Mouse (Mus musculus): ENCODE measurements around the gene Gm11639. TPM values are rescaled to one million over a fixed set of nuclear protein-coding genes. Genes with fewer than 3 reads are reported as not detected.

Gm11639 gene
- polyA plus RNA-seq, 1 experiment = not detected

- H3K27me3 ChIP-seq (ENCODE audit: control insufficient read depth, insufficient read depth, insufficient read length) = no peaks in the 10 kb centered on the region
- no peak for TF ChIP-seq CTCF (IDR thresholded peaks at IDR 0.05; ENCODE audit: control insufficient read depth, insufficient read depth, insufficient read length)
- TF ChIP-seq FOSL1 (IDR thresholded peaks at IDR 0.05; ENCODE audit: insufficient read depth, low read length, poor library complexity, severe bottlenecking) = no peak
- no peak for TF ChIP-seq MAX (IDR thresholded peaks at IDR 0.05)
- TF ChIP-seq USF1 (IDR thresholded peaks at IDR 0.05; ENCODE audit: low read depth) = no peak
- no peak for TF ChIP-seq CEBPB (IDR thresholded peaks at IDR 0.05; ENCODE audit: low read depth)
- TF ChIP-seq MYOG (IDR thresholded peaks at IDR 0.05; ENCODE audit: control insufficient read depth, extremely low read depth, insufficient read length) = no peak
- no peak for TF ChIP-seq MYOD1 (IDR thresholded peaks at IDR 0.05; ENCODE audit: control insufficient read depth, insufficient read length, low read depth)
- H3K79me3 ChIP-seq (ENCODE audit: low read depth) = no peaks in the 10 kb centered on the region
- no peaks in the 10 kb centered on the region for H3K79me2 ChIP-seq (ENCODE audit: control insufficient read depth, insufficient read depth)
- H3K36me3 ChIP-seq (ENCODE audit: control insufficient read depth, insufficient read depth) = no peaks in the 10 kb centered on the region
- no peak overlapping the region for H3K4me3 ChIP-seq (ENCODE audit: insufficient read depth, poor library complexity, severe bottlenecking)
- H3ac ChIP-seq (ENCODE audit: control insufficient read depth, insufficient read length, low read depth) = no peak overlapping the region
These were observed 463.8 kb downstream of the Gm11639 start for GRCm38 (mm10) chr11:105149353-105149752.

- TF ChIP-seq FOSL1 (IDR thresholded peaks at IDR 0.05; ENCODE audit: insufficient read depth, low read length, poor library complexity, severe bottlenecking) (no peak), CTCF (IDR thresholded peaks at IDR 0.05; ENCODE audit: control insufficient read depth, insufficient read depth, insufficient read length) (no peak), CEBPB (IDR thresholded peaks at IDR 0.05; ENCODE audit: low read depth) (no peak), MYOG (IDR thresholded peaks at IDR 0.05; ENCODE audit: control insufficient read depth, extremely low read depth, insufficient read length) (no peak), USF1 (IDR thresholded peaks at IDR 0.05; ENCODE audit: low read depth) (no peak), MAX (IDR thresholded peaks at IDR 0.05) (no peak), MYOD1 (IDR thresholded peaks at IDR 0.05; ENCODE audit: control insufficient read depth, insufficient read length, low read depth) (no peak)
- H3K79me3 ChIP-seq (ENCODE audit: low read depth) = no peaks in the 10 kb centered on the region
- H3K27me3 ChIP-seq (ENCODE audit: control insufficient read depth, insufficient read depth, insufficient read length) = no peaks in the 10 kb centered on the region
- no peak overlapping the region for H3ac ChIP-seq (ENCODE audit: control insufficient read depth, insufficient read length, low read depth)
- no peak overlapping the region for H3K4me3 ChIP-seq (ENCODE audit: insufficient read depth, poor library complexity, severe bottlenecking)
- no peaks in the 10 kb centered on the region for H3K79me2 ChIP-seq (ENCODE audit: control insufficient read depth, insufficient read depth)
- no peaks in the 10 kb centered on the region for H3K36me3 ChIP-seq (ENCODE audit: control insufficient read depth, insufficient read depth)
These were observed 464.3 kb downstream of the Gm11639 start for GRCm38 (mm10) chr11:105149766-105150165.

- Histone ChIP-seq H3K27me3 (ENCODE audit: control insufficient read depth, insufficient read depth, insufficient read length) (no peaks in the 10 kb centered on the region), H3K36me3 (ENCODE audit: control insufficient read depth, insufficient read depth) (no peaks in the 10 kb centered on the region), H3K4me3 (ENCODE audit: insufficient read depth, poor library complexity, severe bottlenecking) (no peak overlapping the region), H3K79me2 (ENCODE audit: control insufficient read depth, insufficient read depth) (no peaks in the 10 kb centered on the region), H3ac (ENCODE audit: control insufficient read depth, insufficient read length, low read depth) (no peak overlapping the region), H3K79me3 (ENCODE audit: low read depth) (no peaks in the 10 kb centered on the region)
- peak; percentile 5 for TF ChIP-seq USF1 (IDR thresholded peaks at IDR 0.05; ENCODE audit: low read depth)
- no peak for TF ChIP-seq CTCF (IDR thresholded peaks at IDR 0.05; ENCODE audit: control insufficient read depth, insufficient read depth, insufficient read length)
- no peak for TF ChIP-seq MAX (IDR thresholded peaks at IDR 0.05)
- no peak for TF ChIP-seq MYOD1 (IDR thresholded peaks at IDR 0.05; ENCODE audit: control insufficient read depth, insufficient read length, low read depth)
- no peak for TF ChIP-seq FOSL1 (IDR thresholded peaks at IDR 0.05; ENCODE audit: insufficient read depth, low read length, poor library complexity, severe bottlenecking)
These were observed 465.2 kb downstream of the Gm11639 start for GRCm38 (mm10) chr11:105150691-105151090.

- H3K79me2 ChIP-seq (ENCODE audit: control insufficient read depth, insufficient read depth) = no peaks in the 10 kb centered on the region
These were observed 465.9 kb downstream of the Gm11639 start for GRCm38 (mm10) chr11:105151226-105152016.

GRCm38 (mm10) chr11:105152017-105152300 is 466.5 kb downstream of the Gm11639 start:
- H3K36me3 ChIP-seq (ENCODE audit: control insufficient read depth, insufficient read depth) = no peaks in the 10 kb centered on the region
- H3K4me3 ChIP-seq (ENCODE audit: insufficient read depth, poor library complexity, severe bottlenecking) = no peak overlapping the region
- H3K79me2 ChIP-seq (ENCODE audit: control insufficient read depth, insufficient read depth) = no peaks in the 10 kb centered on the region
- no peaks in the 10 kb centered on the region for H3K27me3 ChIP-seq (ENCODE audit: control insufficient read depth, insufficient read depth, insufficient read length)
- no peak for TF ChIP-seq CTCF (IDR thresholded peaks at IDR 0.05; ENCODE audit: control insufficient read depth, insufficient read depth, insufficient read length)
- TF ChIP-seq MYOG (IDR thresholded peaks at IDR 0.05; ENCODE audit: control insufficient read depth, extremely low read depth, insufficient read length) = no peak
- TF ChIP-seq CEBPB (IDR thresholded peaks at IDR 0.05; ENCODE audit: low read depth) = no peak
- TF ChIP-seq USF1 (IDR thresholded peaks at IDR 0.05; ENCODE audit: low read depth) = no peak
- TF ChIP-seq FOSL1 (IDR thresholded peaks at IDR 0.05; ENCODE audit: insufficient read depth, low read length, poor library complexity, severe bottlenecking) = no peak
- H3ac ChIP-seq (ENCODE audit: control insufficient read depth, insufficient read length, low read depth) = no peak overlapping the region
- no peaks in the 10 kb centered on the region for H3K79me3 ChIP-seq (ENCODE audit: low read depth)

More at GRCm38 (mm10) chr11:105151226-105152016, 465.9 kb downstream of the Gm11639 start:
- Histone ChIP-seq H3K36me3 (ENCODE audit: control insufficient read depth, insufficient read depth) (no peaks in the 10 kb centered on the region), H3K79me3 (ENCODE audit: low read depth) (no peaks in the 10 kb centered on the region), H3K27me3 (ENCODE audit: control insufficient read depth, insufficient read depth, insufficient read length) (no peaks in the 10 kb centered on the region), H3K4me3 (ENCODE audit: insufficient read depth, poor library complexity, severe bottlenecking) (no peak overlapping the region), H3ac (ENCODE audit: control insufficient read depth, insufficient read length, low read depth) (no peak overlapping the region)
- TF ChIP-seq FOSL1 (IDR thresholded peaks at IDR 0.05; ENCODE audit: insufficient read depth, low read length, poor library complexity, severe bottlenecking) (no peak), CTCF (IDR thresholded peaks at IDR 0.05; ENCODE audit: control insufficient read depth, insufficient read depth, insufficient read length) (no peak), CEBPB (IDR thresholded peaks at IDR 0.05; ENCODE audit: low read depth) (no peak), MYOG (IDR thresholded peaks at IDR 0.05; ENCODE audit: control insufficient read depth, extremely low read depth, insufficient read length) (no peak), MYOD1 (IDR thresholded peaks at IDR 0.05; ENCODE audit: control insufficient read depth, insufficient read length, low read depth) (no peak), MAX (IDR thresholded peaks at IDR 0.05) (no peak), USF1 (IDR thresholded peaks at IDR 0.05; ENCODE audit: low read depth) (no peak)

All from C2C12 (cell line).